Mouse (Mus musculus) frontal cortex, postnatal 36 days (tissue): ENCODE measurements around the gene Rhebl1.
A peak's percentile ranks its signal among the peaks of the same experiment; 100 is the strongest.

Experiments used
- DNase-seq, 2 experiments: peaks; one replicate each; pipeline ENCODE4 v3.0.0; 2022; ENCODE audit warnings: low spot score in 2 of 2

Gene Rhebl1

GRCm38 (mm10) chr15:98851229-98851818 is 43.0 kb downstream of the Rhebl1 start:
- DNase-seq = no peak

- DNase-seq = no peak
Measured at GRCm38 (mm10) chr15:98850668-98851067, 43.7 kb downstream of the Rhebl1 start.

DNA sequence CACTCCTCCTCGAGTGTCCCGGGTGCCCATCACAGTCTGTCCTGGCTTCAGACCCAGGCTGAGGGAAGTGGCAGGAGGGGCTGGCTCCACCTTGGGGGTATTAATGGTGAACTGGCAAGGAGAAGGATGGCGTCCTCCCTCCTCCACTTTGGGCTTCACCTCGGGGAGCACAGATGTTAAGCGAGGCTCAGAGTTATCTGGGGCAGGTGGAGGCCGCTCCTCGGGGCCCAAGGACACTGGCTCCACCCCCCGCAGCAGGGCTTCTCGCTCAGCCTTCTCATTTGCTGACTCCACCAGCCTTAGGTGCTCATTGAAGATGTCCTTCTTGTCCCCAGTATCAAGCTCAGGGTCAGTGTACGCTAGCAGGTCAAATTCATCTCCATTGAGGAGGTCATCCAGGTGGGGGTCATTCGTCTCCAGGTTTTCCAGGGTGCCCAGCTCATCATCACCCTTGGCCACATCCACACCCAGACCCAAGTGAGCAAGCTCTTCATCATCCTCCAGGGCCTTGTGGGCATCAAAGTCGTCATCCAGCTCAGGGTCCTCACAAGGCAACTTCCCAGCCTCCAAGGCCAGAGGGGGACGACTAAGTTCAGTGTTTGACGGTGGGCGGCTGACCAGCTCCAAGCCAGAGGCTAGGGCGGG is 44.3 kb downstream of the Rhebl1 start:
- DNase-seq = no peak

DNA sequence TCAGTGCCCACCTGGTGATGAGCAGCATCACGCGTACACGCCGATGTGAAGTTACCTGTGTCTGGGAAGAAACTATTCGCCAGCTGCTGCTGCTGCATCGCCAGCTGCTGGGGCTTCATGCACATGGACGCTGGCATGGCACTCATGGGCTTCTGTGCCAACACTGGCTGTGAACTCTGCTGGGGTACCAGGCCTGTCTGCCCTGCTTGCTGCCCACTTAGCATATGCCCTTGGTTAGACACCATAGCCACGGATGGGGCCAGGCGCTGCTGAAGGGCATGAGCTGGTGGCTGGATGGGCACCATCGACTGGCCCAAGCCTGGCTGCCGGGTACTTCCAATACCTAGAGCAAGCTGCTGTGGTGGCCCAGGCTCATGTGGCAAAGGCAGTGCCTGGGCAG is 45.2 kb downstream of the Rhebl1 start:
- no peak for DNase-seq

- no peak for DNase-seq
Measured at GRCm38 (mm10) chr15:98846140-98846539, 48.2 kb downstream of the Rhebl1 start.

GRCm38 (mm10) chr15:98845149-98845548 is 49.2 kb downstream of the Rhebl1 start:
- no peak for DNase-seq

GRCm38 (mm10) chr15:98843595-98844223 is 50.6 kb downstream of the Rhebl1 start:
- no peak for DNase-seq

DNA sequence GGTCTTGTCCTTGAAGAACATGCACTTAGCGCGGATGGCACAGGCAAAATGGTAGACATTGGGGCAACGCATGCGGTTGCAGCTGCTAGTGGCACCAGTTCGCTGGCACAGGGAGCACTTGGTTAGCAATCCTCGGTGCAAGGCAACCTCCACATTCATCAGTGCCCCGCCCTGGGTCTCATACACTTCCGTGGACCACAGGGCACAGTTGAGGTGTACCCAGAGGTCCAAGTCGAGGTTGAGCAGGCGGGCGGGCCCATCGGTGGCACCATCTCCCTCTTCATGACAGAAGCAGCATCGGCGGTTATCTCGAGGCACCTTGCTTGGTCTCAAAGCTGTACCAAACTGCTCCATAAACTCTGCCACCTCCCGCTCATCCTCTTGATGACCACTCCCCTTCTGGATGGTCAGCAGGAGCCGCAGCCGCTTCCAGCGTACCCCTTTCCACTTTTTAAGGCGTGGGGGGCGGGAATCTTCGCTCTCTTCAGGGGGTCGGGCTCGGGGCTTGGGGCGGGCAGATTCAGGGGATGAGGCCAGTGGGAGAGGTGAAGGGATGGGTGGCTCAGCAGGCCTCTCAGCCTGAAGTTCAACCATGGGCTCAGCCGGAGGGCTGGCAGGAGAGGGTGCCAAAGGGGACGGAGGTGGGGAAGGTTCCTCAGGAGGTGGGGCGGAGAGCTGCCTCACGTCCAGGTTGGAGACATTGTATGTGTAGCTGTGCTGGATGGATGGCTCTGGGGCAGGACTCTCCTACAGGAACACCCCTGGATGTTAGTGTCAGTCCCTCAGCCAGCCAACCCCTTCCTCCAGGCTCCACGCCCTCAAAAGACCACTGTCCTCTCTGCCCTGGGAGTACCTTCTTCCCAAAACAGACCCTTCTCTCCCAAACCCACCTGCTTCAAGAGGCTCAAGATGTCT is 54.4 kb downstream of the Rhebl1 start:
- no peak for DNase-seq

- DNase-seq = no peak
Measured at GRCm38 (mm10) chr15:98839161-98839560, 55.2 kb downstream of the Rhebl1 start.

GRCm38 (mm10) chr15:98837743-98838103 is 56.6 kb downstream of the Rhebl1 start:
- DNase-seq = no peak

DNA sequence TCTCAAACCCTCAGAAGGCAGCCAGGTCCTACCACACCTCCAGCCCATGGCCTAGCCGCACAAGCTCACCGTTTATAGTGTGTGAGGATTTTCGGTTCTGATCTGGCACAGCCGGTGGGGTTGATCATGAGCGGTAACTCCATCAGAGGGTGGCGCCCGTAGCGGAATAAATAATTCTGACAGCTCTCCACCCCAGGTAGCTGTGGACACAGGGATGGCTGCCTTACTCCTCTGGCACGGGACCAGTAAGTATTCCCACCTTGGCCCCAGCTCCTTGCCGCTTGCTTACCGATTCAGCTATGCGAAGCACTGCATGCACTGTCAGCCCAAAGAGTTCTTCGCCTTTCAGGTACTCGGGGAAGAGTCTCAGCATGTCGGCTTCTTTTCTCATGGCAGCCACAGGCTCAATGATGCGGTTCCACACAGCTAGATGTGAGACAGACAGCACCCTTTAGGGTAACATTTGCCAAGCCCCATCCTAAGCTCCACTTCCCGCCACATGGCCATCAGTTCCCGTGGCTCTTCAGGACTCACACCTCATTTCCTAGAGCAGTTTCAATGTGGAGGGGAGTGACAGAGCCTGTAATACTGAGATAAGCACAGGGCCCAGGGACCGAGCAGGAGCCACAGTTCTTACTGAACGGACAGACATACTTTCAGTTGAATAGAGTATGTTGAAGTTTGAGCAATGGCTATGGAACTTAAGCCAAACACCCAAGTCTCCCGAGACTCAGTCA is 57.2 kb downstream of the Rhebl1 start:
- DNase-seq = no peak

GRCm38 (mm10) chr15:98835291-98835690 is 59.0 kb downstream of the Rhebl1 start:
- DNase-seq = no peak

DNA sequence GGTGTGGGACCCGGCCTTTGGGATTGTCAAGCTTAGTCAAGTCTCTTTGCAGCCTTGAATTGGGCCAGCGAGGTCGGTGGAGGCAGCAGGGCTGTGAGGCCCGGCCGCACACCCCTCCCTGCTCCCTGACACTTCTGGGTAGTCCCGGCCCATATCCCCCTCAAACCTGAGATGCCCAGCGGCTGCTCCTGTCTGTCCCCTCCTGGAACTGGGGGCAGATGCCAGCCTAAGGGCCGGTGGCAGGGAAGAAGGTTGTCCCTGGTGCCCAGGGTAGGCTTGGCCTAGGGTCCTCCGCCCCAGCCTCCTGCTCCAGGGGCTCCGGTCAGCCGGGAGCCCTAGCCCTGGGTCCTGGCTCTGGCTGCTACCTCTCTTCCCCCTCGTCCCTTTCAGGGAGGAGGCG is 60.3 kb downstream of the Rhebl1 start:
- DNase-seq = no peak

DNA sequence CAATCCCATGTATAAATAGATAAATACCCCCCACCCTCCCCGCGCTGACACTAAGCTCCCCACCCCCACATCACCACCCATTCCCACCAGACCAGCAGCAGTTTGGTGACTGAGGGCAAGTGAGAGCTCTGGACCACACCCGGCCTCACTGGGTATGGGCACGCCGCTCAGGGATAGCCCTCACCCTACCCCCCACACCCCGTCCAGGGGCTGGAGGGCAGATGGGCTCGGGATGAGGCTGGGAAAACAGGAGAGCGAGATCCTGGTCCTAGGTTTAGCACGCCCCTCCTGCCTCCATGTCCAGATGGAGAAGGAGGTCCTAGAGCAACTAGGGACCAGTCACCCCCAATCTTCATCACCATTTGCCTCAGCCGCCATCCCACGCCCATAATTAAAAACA is 61.1 kb downstream of the Rhebl1 start:
- DNase-seq = no peak

DNA sequence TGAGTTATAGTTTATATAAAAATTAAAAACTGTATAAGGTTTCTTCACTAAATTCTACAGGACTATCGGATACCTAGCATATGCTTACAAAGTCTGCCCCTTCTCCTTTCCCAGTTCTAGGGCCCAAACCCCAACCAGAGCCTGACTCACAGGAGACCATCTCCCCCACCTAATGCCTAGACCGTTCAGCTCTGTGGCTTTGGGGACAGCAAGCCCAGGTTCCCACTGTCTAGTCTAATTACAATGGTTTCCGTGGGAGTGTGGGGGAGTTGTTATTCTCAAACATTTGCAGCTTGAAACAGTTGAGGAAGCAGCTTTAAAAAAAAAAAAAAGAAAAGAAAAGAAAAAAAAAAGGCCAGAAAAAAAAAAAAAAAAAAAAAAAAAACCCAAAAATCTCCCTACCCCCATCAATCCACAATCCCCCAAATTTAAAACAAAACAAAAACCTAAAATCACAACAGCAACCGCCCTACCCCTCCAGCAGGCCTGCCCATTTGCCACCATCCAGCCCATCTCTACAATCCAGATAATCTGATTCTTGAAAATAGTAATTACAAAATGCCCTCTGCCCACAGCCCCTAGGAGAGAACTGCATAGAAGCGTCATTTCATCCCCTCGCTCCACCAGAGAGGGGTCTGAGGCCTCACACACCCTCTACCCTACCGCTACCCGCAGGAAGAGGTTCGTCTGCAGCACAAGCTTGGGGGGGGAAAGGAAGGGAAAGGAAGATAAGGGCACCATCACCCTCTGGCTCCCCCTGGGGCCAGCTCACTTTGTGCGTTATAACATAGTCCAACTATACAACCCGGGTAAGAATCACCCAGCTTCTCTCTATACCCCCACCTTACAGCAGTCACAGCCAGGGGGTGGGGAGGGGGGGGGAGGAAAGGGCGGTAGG is 61.9 kb downstream of the Rhebl1 start:
- DNase-seq = no peak

- no peak for DNase-seq
Measured at GRCm38 (mm10) chr15:98831684-98832035, 62.7 kb downstream of the Rhebl1 start.

DNA sequence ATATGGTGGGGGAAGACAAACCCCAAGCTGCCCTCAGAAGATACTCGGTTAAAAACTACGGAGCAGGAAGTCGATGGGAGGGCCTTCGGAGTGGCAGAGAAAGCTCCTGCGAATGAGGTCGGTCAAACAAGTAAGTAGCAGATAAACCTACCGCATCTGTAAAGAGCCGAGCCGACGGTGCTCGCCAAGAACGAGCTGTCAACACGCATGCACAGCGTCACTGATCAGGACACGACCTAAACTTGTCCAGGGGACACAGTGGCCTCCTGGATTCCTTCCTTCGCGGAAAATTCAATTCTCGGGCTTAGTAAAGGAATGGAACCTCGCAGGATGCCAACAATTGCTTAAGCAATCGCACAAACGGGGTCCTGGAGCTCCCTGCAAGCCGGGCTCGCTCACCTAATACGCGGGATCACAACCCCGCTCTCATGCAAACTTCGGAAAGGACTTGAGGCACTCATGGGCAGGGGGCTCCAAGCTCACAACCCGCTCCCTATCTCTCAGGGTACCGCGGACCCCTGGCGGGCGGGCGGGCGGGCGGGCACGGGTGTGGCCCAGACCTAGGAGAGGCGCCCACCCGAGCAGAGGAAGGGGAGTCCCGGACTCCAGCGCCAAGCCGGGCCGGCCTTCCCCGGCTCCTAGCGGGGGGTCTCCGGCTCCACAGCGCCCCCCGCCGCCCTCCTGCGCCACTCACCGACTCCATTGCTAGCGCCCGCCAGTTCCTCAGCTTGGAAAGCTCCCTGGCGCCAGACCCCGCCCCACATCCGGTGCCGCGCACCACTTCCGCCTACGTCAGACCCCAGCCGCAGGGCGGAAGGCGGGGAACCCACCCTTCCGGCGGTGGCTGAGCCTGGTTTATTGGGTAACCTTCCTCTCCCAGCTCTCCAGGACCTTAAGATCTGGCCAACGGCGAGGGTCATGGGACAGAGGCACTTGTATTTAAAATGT is 63.3 kb downstream of the Rhebl1 start, which contains the start of gene Prkag1:
TSS of gene Prkag1 (minus strand) at position 786 of the 948 bp plus-strand sequence.
- peak; percentile 95 for DNase-seq
